Mouse (Mus musculus): ENCODE measurements around the gene Dgke.
"Not testable (repeated sequence)": the region's sequence is repeated elsewhere in the genome, so short reads cannot be mapped to it uniquely, and the experiment has no call there.

Dgke gene

DNA sequence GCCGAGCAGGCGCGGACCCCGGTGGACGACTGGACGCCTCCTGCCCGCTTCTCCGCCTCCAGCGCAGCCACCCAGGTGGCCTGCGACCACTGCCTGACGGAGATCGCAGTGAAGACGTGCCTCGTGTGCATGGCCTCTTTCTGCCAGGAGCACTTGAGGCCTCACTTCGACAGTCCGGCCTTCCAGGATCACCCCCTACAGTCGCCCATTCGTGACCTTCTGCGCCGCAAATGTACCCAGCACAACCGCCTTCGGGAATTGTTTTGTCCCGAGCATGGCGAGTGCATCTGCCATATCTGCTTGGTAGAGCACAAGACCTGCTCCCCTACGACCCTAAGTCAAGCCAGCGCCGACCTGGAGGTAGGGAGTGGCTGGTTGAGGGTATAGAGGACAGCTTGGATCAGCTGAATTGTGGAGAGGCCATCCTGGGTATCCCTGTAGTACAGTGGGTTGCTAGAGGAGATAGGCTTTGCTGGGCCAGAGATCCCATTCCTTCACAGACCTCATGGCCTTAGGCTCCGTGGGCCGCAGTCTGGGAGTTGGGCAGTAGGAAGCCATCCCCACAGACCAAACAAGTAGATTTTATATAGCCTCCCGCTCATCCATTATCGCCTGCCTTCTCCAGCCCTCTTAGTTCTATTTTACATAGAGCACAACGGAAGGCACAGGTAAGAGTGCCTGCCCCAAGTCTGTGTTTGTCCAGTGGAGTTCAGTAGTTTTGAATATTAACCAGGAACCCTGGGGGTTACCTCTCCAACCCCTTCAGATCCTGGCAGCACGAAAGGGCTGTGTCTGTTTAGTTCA lies 66.7 kb downstream of the Dgke start:
- DNase-seq = no peak

DNA sequence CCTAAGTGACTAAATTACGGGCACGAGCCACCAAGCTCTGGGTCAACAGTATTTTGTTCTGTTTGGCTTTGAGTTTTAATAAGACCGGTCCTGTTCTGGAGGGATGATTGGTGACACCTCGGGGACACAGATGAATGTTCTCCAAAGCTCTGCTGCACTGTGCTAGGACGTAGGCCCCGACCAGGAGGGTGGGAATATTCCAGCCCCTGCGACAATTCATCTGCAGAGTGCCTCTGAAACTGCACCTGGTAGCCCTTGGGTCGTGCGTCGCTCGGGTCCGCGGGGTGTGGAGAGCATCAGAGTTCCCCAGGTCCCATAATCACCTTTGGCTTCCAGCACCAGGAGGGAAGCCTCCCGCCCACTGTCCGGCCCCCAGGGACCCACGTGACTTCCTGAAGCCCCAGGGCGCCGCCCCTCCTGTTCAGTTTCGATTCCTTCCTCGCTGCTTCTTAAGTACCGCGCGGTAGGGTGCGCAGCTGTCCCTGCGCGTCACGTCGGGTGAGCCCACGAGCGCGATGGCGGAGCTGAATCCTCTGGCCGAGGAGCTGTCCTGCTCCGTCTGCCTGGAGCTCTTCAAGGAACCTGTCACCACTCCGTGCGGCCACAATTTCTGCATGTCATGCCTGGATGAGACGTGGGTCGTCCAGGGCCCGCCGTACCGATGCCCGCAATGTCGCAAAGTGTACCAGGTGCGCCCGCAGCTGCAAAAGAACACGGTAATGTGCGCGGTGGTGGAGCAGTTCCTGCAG lies 67.5 kb downstream of the Dgke start, which contains the start of gene Trim25:
Trim25 (plus strand) TSS at position 403 of the 749 bp plus-strand sequence.
- peak; percentile 97 for DNase-seq

DNA sequence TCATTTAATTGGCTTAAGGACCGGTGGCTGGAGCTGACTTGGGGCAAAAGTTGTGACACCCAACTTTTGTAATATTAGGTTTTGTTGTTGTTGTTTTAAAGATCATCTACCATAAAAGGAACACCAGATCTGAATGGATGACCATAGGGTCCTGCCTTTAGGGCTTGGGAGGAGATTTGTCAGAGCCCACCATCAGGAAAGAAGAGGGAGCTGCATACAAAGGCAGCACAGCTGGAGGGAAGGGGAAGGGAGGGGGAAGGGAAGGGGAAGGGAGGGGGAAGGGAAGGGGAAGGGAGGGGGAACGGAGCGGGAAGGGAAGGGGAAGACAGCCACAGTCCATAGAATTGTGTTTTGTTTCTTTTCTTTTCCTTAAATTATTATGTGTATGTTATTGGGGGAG lies 68.2 kb downstream of the Dgke start:
- DNase-seq = no peak

DNA sequence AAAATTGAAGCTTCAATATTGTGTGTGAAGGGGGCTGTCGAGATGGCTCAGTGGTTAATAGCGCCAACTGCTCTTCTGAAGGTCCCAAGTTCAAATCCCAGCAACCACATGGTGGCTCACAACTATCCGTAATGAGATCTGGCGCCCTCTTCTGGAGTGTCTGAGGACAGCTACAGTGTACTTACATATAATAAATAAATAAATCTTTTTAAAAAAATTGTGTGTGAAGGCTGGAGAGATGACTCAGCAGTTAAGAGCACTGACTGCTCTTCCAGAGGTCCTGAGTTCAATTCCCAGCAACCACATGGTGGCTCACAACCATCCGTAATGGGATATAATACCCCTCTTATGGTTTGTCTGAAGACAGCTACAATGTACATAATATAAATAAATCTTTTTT lies 69.3 kb downstream of the Dgke start:
- not testable (repeated sequence) for DNase-seq

DNA sequence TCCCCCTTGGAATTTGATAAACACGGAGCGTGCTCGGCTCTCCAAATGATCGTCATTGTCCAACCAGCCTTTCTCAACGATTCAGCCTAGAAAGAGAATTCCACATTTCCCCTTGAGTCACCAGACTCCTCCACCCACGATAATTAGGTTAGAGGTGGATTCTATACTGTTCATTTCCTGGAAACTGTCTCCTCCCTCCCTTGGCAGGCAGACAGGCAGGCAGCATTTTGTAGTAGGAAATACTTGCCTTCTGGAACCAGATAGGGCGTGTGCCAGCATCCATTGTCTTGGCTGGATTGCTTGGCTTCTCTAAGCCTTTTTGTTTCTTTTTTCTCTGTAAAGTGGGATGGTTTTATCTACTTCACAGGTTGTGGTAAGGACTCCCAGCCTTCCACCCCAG lies 70.2 kb downstream of the Dgke start:
- peak; percentile 77 for DNase-seq

DNA sequence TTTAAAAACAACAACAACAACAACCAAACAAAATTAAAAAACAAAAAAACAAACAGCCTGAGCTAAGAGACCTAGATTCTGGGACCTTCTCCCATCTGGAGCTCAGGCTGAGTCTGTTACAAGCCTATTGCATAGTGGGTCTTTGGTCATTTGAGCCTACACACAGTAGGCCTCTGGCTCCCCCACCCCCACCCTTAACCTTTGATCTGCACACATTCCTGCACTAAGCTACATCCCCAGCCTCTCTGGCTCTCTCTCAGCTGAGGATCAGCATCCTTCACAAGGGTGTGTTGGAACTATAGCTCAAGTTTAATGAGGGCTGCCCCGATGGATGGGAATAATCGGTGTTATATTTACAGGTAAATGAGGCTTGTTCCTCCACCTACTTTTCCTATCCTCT lies 71.0 kb downstream of the Dgke start:
- DNase-seq = no peak

DNA sequence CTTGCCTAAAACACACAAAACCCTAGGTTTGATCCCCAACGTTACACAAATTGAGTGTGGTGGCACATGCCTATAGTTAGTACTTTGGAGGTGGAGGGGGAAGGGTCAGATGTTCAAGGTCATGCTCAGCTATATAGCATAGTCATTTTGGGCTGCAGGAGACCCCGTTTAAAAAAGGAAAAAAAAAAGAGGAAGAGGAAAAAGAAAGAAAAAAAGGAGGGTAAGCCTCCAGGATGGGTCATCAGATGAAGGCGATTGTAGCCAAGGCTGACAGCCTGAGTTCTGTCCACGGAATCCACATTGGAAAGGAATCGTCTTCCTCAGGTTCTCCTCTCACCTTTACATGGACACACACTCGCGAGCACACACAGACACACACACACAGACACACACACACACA lies 72.2 kb downstream of the Dgke start:
- DNase-seq = no peak

DNA sequence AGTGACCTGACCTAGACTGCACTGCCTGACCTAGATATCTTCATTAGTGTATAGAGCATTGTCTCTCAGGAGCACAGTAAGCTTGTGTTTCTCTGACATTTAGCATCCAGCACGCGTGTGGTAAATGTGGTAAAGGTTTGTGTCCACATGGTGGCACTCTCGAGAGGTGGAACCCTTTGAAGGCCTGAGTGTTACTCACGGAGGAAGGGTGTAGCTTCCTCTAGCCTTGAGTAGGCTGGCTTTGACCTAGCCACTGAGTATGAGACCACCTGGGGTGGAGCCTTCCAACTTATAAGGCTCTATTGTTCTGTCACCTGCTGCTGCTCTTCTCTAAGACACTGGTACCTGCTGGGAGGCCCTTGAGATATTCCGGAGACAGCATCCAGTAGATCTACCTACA lies 73.0 kb downstream of the Dgke start:
- peak; percentile 87 for DNase-seq

DNA sequence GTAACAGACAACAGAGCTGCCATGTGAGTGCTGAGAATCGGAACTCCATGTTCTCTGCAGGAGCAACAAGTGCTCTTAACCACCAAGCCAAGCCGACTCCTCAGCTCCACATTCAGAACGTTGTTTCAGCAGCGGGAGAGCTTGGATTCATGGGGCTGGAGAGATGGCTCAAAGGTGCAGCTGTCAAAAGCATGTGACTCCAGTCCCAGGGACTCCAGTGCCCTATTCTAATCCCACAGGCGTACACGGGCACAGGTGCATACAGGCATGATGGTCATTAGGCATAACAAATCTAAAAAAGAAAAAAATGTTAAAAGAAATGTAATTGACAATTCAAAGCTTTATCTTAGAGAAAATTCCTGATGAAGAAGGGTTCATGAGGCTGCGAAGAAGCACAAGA lies 73.5 kb downstream of the Dgke start:
- DNase-seq = no peak

DNA sequence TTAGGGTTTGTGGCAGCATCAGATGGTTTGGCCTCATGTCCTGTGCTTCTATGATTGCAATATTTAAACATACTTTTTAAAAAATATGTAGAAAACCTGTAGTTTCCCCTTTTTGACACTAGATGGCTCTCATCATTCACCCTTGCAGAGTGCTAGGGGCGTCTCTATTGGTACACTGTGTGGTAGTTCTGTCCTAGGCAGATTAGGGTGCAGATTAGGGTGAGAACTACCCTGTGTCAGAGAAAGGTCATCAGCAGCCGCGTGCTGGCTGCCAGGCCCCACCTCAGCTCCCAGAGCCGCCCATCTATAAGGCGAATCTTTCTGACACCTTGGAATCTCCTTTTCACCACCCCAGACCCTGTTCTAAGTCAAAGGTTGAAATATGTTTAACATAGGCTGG lies 77.1 kb downstream of the Dgke start:
- DNase-seq = peak; percentile 48

DNA sequence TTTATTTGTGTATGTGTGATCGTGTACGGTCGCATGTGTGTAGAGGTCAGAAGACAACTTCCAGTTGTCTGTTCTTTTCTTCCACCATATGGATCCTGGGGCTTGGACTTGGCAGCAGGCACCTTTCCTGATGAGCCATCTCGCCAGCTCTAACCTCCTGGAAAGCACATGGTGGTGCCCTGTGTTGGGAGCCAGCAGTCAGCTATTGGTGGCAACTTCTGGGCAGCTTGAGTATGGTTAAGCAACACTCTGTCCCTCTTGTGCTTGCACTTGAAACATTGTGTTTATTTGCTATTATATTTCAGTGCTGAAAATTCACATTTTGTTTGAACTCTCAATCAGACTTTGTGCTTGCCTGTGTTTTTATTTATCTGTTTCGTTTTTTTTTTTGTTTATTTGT lies 77.7 kb downstream of the Dgke start:
- DNase-seq = no peak

DNA sequence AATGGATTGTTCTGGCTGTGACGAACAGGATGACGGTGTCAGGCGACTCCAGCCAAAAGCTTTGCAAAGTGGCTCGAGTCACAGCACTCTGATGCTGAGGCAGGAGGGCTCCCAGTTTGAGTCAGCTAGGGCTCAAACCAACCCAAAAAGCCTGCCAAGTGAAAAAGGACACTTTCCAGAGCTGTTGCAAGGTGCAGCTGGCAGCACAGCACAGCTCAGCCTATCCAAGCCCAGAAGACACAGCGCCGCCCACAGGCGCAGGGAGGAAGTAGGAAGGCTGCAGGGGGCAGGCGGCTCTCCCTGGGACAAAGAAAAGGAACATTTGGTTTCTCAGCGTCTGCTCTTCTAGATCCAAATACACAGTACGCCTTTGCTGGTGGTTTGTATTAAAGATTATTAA lies 80.0 kb downstream of the Dgke start:
- no peak for DNase-seq
